ENCODE assay signal across 8 mouse cellular contexts in the genomic region with DNA sequence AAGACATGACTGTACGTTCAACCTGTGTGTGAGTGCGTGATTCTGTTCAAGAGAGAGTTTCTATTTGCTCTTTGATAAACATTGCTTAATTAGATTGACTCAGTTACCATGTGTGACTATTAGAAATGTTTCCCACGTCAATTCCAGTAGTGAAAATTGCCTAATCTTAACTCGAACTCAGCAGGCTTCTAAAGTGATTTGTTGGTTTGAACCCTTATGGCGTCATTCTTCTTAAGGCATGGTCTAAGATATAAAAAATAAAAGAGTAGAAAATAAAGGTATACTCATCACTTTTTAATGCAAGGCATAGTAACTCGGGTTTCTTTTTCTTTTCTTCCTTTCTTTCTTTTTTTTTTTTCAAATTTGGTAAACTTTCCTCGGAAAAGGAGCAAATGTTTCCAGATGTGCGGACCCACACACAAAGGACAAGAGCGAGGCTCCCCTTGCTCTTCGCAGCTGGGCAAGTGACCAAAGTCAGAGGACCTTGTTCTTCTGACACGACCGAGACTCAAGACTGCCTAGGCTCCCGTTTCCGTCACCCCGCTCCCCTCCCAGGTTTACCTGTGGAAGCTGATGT. TPM values are rescaled to one million over a fixed set of nuclear protein-coding genes. Genes with fewer than 3 reads are reported as not detected.
DNase-seq lines count a peak whose midpoint lies in the region; ATAC-seq lines count a peak whose summit lies in the region.

No protein-coding gene starts in this region.

- WGBS in embryonic facial prominence, embryonic 15.5 days, result under 1% methylated on average over 15 of the region's 15 CpGs
- WGBS in limb, embryonic 11.5 days, result 6% methylated on average over 15 of the region's 15 CpGs

- H3K27me3 ChIP-seq in embryonic facial prominence, embryonic 15.5 days, result no peaks in the 10 kb centered on the region
- H3K27me3 ChIP-seq in limb, embryonic 11.5 days (ENCODE audit: control insufficient read depth, insufficient read depth, low read length), result no peaks in the 10 kb centered on the region

- no peaks in the 10 kb centered on the region for H3K9me3 ChIP-seq in embryonic facial prominence, embryonic 15.5 days (replicated peaks)
- H3K9me3 ChIP-seq in limb, embryonic 11.5 days (ENCODE audit: control insufficient read depth, low read length), result no peaks in the 10 kb centered on the region

- H3K4me2 ChIP-seq in embryonic facial prominence, embryonic 15.5 days (replicated peaks), result peak overlapping the region; percentile 58
- peak overlapping the region; percentile 50 for H3K4me2 ChIP-seq in limb, embryonic 11.5 days (ENCODE audit: low read depth, severe bottlenecking)

- DNase-seq in cerebellum, adult 9-10 months, result peak; percentile 43
- DNase-seq in cerebellum, adult 8-10 months, result no peak
- peak; percentile 71 for DNase-seq in 416B (ENCODE audit: low read depth)
- DNase-seq in limb, embryonic 11.5 days (ENCODE audit: low spot score), result no peak
- DNase-seq in skeletal muscle tissue, adult 2 months (ENCODE audit: low read depth, low spot score), result peak; percentile 27
- DNase-seq in cerebellum, postnatal 4 days (ENCODE audit: low spot score in 2 of 2), result no peak
- DNase-seq in thymus, postnatal 25 days, result no peak

- H3K36me3 ChIP-seq in embryonic facial prominence, embryonic 15.5 days, result no peaks in the 10 kb centered on the region
- H3K36me3 ChIP-seq in limb, embryonic 11.5 days (ENCODE audit: control insufficient read depth, insufficient read depth, low read length), result no peaks in the 10 kb centered on the region

- no peak for ATAC-seq in embryonic facial prominence, embryonic 15.5 days (ENCODE audit: insufficient number of reproducible peaks, low FRiP score, low TSS enrichment, low read depth)
- ATAC-seq in limb, embryonic 11.5 days (ENCODE audit: insufficient number of reproducible peaks, low FRiP score, low TSS enrichment, low read depth), result no peak; the same call in 1 of the 2 replicates

- peak overlapping the region; percentile 99 for H3K27ac ChIP-seq in embryonic facial prominence, embryonic 15.5 days (replicated peaks)
- peak overlapping the region; percentile 95 for H3K27ac ChIP-seq in limb, embryonic 11.5 days (replicated peaks; ENCODE audit: low read depth, low read length)

- H3K9ac ChIP-seq in embryonic facial prominence, embryonic 15.5 days, result peak overlapping the region; percentile 87
- H3K9ac ChIP-seq in limb, embryonic 11.5 days (ENCODE audit: low read length), result peak overlapping the region; percentile 95

- peak overlapping the region; percentile 94 for H3K4me3 ChIP-seq in embryonic facial prominence, embryonic 15.5 days (replicated peaks)
- H3K4me3 ChIP-seq in limb, embryonic 11.5 days (ENCODE audit: low read depth, low read length), result peak overlapping the region; percentile 97

- peaks cover 22% of the 10 kb centered on the region for H3K4me1 ChIP-seq in embryonic facial prominence, embryonic 15.5 days
- H3K4me1 ChIP-seq in limb, embryonic 11.5 days (ENCODE audit: control insufficient read depth, insufficient read depth, low read length), result peaks cover 5% of the 10 kb centered on the region; the same call in 1 of the 2 replicates

RNA-seq across cellular contexts. Expression of a gene that starts 0.5 kb away (rescaled TPM):
- 22.4 and 24.3 TPM in 2 replicates for polyA plus RNA-seq in embryonic facial prominence, embryonic 15.5 days (2015; fragmentation: Nextera tagmentation; extraction: Ambion mirVana)
- polyA plus RNA-seq in limb, embryonic 11.5 days (2014; fragmentation: Nextera tagmentation; extraction: Ambion mirVana), result 21.3 and 21.7 TPM in 2 replicates

RNA-seq across cellular contexts. Expression of a gene that starts 1.0 kb away (rescaled TPM):
- 22.0 and 23.7 TPM in 2 replicates for polyA plus RNA-seq in embryonic facial prominence, embryonic 15.5 days (2015; fragmentation: Nextera tagmentation; extraction: Ambion mirVana)
- 28.2 and 28.3 TPM in 2 replicates for polyA plus RNA-seq in limb, embryonic 11.5 days (2014; fragmentation: Nextera tagmentation; extraction: Ambion mirVana)

RNA-seq across cellular contexts. Expression of a gene that starts 21.4 kb away (rescaled TPM):
- 25.0 and 25.8 TPM in 2 replicates for polyA plus RNA-seq in embryonic facial prominence, embryonic 15.5 days (2015; fragmentation: Nextera tagmentation; extraction: Ambion mirVana)
- 25.8 and 28.2 TPM in 2 replicates for polyA plus RNA-seq in limb, embryonic 11.5 days (2014; fragmentation: Nextera tagmentation; extraction: Ambion mirVana)

Comparison
In these comparisons a context has a peak if more than half of its experiments do, and no peak if none do; other contexts are left out.
1. DNase-seq: peak in cerebellum, adult 9-10 months (single experiment), 416B (single experiment) and skeletal muscle tissue, adult 2 months (single experiment); none in cerebellum, adult 8-10 months (single experiment), limb, embryonic 11.5 days (single experiment), cerebellum, postnatal 4 days (0 of 2) and thymus, postnatal 25 days (single experiment).